Mouse (Mus musculus): ENCODE measurements around the gene Ahrr. TPM values are rescaled to one million over a fixed set of nuclear protein-coding genes. Genes with fewer than 3 reads are reported as not detected.

Gene Ahrr
- total RNA-seq, 4 experiments from 2014 or later: 1.5 to 4.3 (median 2.9) TPM

DNA sequence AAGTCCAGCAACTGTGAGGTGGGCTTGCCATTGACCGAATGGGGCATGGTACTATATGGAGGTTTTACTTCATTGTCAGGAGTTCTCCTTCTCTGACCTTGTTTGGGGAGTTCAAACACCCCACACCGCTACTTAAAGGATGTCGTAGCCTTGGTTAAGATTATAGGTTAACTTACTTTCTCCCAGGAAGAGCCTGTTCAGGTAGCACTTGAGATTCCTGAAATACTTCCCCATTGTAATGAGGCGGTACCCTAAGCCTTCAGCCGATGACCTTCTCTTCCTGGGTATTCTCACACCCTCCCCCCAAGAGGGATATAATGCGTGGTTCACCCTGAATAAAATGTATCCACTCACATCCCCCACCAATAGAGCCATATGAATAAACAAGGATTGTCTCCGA lies 54.6 kb downstream of the Ahrr start:
- no peak for DNase-seq

GRCm38 (mm10) chr13:74220659-74221058 lies 71.5 kb downstream of the Ahrr start:
- no peak for DNase-seq

GRCm38 (mm10) chr13:74218441-74218840 lies 73.7 kb downstream of the Ahrr start:
- peak; percentile 75 for DNase-seq

DNA sequence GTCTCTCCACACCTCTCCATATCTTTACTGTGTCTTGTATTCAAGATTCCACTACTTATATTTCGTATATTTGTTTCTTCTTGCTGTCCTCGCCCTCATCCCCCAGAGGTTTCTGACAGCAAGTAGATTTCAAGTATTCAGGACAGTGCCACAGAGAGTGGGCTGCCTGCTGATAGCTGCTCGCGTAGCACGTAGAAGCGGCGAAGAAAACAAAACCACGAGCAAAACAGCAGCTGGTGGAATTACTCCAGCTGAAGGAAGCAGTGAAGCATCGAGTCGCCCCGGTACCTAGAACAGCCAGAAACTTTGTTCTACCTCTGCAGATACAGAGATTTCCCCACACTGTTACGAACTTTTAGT lies 83.2 kb downstream of the Ahrr start:
- DNase-seq: no peak

- peak; percentile 90 for DNase-seq
Observed at GRCm38 (mm10) chr13:74208317-74208985, 83.7 kb downstream of the Ahrr start, which contains the start of gene Exoc3. TSS of gene Exoc3 (minus strand) at chr13:74208732.

GRCm38 (mm10) chr13:74196451-74196850 lies 95.7 kb downstream of the Ahrr start:
- no peak for DNase-seq

GRCm38 (mm10) chr13:74192613-74193012 lies 99.5 kb downstream of the Ahrr start:
- no peak for DNase-seq

- no peak for DNase-seq
Observed at GRCm38 (mm10) chr13:74183011-74183695, 109.0 kb downstream of the Ahrr start.

DNA sequence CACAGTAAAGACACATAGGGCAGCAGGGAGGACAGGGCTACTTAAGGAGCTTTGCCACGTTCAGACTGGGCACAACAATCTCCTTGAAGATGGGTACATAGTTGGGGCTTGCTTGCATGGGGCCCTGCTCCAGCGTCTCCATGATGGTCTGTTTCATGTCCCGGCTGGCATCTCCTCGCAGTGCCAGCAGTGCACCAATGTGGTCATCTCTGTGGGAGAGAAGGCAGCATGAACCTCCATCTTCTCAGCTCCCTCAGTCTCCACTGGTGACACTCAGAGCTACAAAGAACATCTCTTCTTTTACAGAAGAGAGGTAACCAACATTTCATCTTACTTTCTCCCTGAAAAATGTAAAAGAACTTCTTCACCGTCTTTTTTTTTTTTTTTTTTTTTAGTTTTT lies 120.1 kb downstream of the Ahrr start:
- DNase-seq: no peak

- DNase-seq: no peak
Observed at GRCm38 (mm10) chr13:74169446-74170164, 122.5 kb downstream of the Ahrr start.

- no peak for DNase-seq
Observed at GRCm38 (mm10) chr13:74167492-74167891, 124.6 kb downstream of the Ahrr start.

DNA sequence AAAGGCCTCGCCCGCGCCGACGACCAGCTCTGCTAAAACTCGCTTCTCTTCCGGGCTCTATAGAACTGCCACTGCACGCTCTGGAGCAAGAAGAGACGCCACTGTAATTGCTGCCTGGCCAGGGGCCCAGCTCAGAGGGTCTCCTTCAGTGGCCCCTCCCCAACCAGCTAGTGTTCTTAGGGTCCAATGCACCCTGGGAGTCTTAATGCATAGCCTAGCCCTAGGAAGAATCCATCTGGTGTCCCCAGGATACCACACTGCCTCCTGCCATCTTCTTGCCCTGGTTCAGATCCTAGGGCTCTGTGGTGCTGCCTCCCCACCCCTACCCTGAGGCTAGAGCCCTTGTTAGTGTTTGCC lies 125.1 kb downstream of the Ahrr start:
- DNase-seq: no peak

DNA sequence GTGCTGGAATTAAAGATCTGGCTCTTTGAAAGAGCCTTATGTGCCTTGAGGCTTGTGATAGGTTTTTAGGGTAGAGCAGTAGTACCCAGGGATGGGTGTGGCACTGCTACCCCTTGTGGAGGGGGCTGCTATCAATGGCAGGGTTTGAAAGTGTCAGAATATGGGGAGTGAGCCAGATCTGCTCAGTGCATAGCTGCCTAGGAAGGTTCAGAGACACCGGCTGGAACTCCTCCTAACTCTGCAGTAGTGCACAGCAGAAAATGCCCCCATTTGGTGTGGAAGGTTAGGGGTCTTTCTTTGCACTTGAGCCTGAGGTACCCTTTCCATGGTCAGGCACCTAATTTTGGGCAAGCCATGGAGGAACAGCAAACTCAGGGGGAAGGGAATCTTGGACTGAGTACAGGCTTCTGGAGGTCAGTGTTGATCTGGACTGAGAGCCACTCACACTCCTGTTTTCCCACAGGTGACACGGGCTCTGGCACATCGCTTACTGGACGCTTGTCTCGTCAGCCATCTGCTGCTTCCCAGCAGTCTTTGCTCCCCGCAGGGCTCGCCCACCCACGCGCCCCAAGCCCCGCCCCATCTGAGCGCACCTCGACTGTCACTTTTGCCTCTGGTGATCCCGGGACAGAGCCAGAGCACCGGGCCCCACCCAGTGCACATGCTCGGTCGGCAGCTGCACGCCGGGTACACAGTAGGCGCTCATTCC lies 125.6 kb downstream of the Ahrr start:
- peak; percentile 20 for DNase-seq

Other genes starting within 250 kb of the Ahrr start
- gene Cep72, start 230.0 kb downstream of the Ahrr start, total RNA-seq (2022): 10 to 100 TPM in 1 of 4 experiments, 1 to 10 TPM in 3; 3.9 to 11.5 (median 7.5) TPM
- 1 to 10 TPM in 1 of 4 experiments, under 1 TPM in 3; 0.40 to 1.1 (median 0.56) TPM for gene Slc9a3, start 170.9 kb downstream of the Ahrr start, total RNA-seq (2022)
- gene Exoc3, start 83.6 kb downstream of the Ahrr start, total RNA-seq (2022): 10 to 100 TPM; 63.0 to 79.3 (median 72.3) TPM
- 100 to 1,000 TPM; 143 to 193 (median 171) TPM for gene Pdcd6, start 25.2 kb upstream of the Ahrr start, total RNA-seq (2022)
- gene Sdha, start 57.9 kb upstream of the Ahrr start, total RNA-seq (2022): 100 to 1,000 TPM; 447 to 687 (median 569) TPM
- 10 to 100 TPM; 52.9 to 66.9 (median 58.7) TPM for gene Ccdc127, start 58.0 kb upstream of the Ahrr start, total RNA-seq (2022)
- 1 to 10 TPM in 2 of 4 experiments, under 1 TPM in 2; 0.66 to 1.2 (median 1.1) TPM for gene Lrrc14b, start 71.7 kb upstream of the Ahrr start, total RNA-seq (2022)
- gene Zfp72, start 98.5 kb upstream of the Ahrr start, total RNA-seq (2022): 1 to 10 TPM; 3.7 to 5.4 (median 4.7) TPM
- gene Ftl1-ps1, start 107.4 kb upstream of the Ahrr start, total RNA-seq (2022): 1,000 to 10,000 TPM; 1,128 to 1,257 (median 1,206) TPM
- gene Zfp825, start 201.7 kb upstream of the Ahrr start, total RNA-seq (2022): 10 to 100 TPM; 10.9 to 14.6 (median 13.9) TPM

All from adrenal gland, adult 8-10 months (tissue).